Mouse (Mus musculus) brain, embryonic 14.5 days (tissue): ENCODE measurements at regions not wholly inside any gene's neighbourhood (a gene's known extent, or its start where the extent isn't known, plus 50 kb on each side); places are given as distances from the start of the nearest gene placed in this dataset.

Experiments used
- DNase-seq: peaks from one replicate; pipeline ENCODE4 v3.0.0-alpha.2; 2011; ENCODE audit warnings: low read depth
- CTCF ChIP-seq: fragments of 200-500 bp; IDR thresholded peaks from 2 replicates; pipeline ENCODE4 v1.5.1; 2012; ENCODE audit warnings: inconsistent platforms, mild to moderate bottlenecking, moderate library complexity, borderline replicate concordance; ENCODE audit not compliant: insufficient read depth, insufficient read length; ENCODE audit errors: extremely low read depth
- POLR2A ChIP-seq: fragments of 200-500 bp; IDR thresholded peaks from 2 replicates; pipeline ENCODE4 v1.6.1; 2012; ENCODE audit warnings: mild to moderate bottlenecking, inconsistent platforms, borderline replicate concordance; ENCODE audit not compliant: poor library complexity, insufficient read depth, insufficient read length, severe bottlenecking; ENCODE audit errors: extremely low read depth

- no peak for TF ChIP-seq POLR2A
- no peak for DNase-seq
These were observed 133.1 kb upstream of the Klf6 start for GRCm38 (mm10) chr13:5728172-5728571.

- DNase-seq: peak; percentile 68
- no peak for TF ChIP-seq POLR2A
- TF ChIP-seq CTCF: no peak
These were observed 132.5 kb upstream of the Klf6 start for GRCm38 (mm10) chr13:5728808-5729207.

- no peak for TF ChIP-seq POLR2A
- TF ChIP-seq CTCF: no peak
- no peak for DNase-seq
These were observed 131.7 kb upstream of the Klf6 start for GRCm38 (mm10) chr13:5729426-5730068.

- TF ChIP-seq CTCF (no peak), POLR2A (no peak)
- no peak for DNase-seq
These were observed 129.1 kb upstream of the Klf6 start for GRCm38 (mm10) chr13:5732206-5732605.

GRCm38 (mm10) chr13:5735027-5735624 lies 126.2 kb upstream of the Klf6 start:
- DNase-seq: no peak
- TF ChIP-seq CTCF (no peak), POLR2A (no peak)

- no peak for DNase-seq
- TF ChIP-seq CTCF: no peak
- TF ChIP-seq POLR2A: no peak
These were observed 124.8 kb upstream of the Klf6 start for GRCm38 (mm10) chr13:5736472-5736871.

GRCm38 (mm10) chr13:5737214-5737613 lies 124.1 kb upstream of the Klf6 start:
- no peak for TF ChIP-seq POLR2A
- DNase-seq: no peak

GRCm38 (mm10) chr13:5740805-5741204 lies 120.5 kb upstream of the Klf6 start:
- TF ChIP-seq POLR2A (no peak), CTCF (no peak)
- DNase-seq: no peak

- DNase-seq: no peak
- TF ChIP-seq POLR2A (no peak), CTCF (no peak)
These were observed 116.3 kb upstream of the Klf6 start for GRCm38 (mm10) chr13:5744949-5745348.

- no peak for TF ChIP-seq POLR2A
- TF ChIP-seq CTCF: no peak
- DNase-seq: no peak
These were observed 104.1 kb upstream of the Klf6 start for GRCm38 (mm10) chr13:5757176-5757575.

GRCm38 (mm10) chr13:5757963-5758362 lies 103.3 kb upstream of the Klf6 start:
- no peak for TF ChIP-seq CTCF
- no peak for TF ChIP-seq POLR2A
- no peak for DNase-seq

GRCm38 (mm10) chr13:5760030-5760429 lies 101.3 kb upstream of the Klf6 start:
- TF ChIP-seq POLR2A (no peak), CTCF (no peak)
- no peak for DNase-seq
